Mouse (Mus musculus) small intestine, adult 10 weeks (tissue): ENCODE results near the gene Mrpl10. TPM values are rescaled to one million over a fixed set of nuclear protein-coding genes. Genes with fewer than 3 reads are reported as not detected.

Experiments
- polyA plus RNA-seq: library from polyadenylated mRNA; stranded (reverse); fragments of 350-450 nt; fragmentation: Illumina TruSeq; extraction: RNeasy Lipid Tissue Mini Kit (QIAGEN cat#74804); gene quantifications from one replicate; pipeline ENCODE4 v1.2.3, GENCODE M21; 2014; ENCODE audit warnings: low replicate concordance

The Mrpl10 gene
- 5.5 TPM for polyA plus RNA-seq

GRCm38 (mm10) chr11:97041022-97041899 is at the start of gene Mrpl10, which contains the start of gene Lrrc46:
Mrpl10 (plus strand) TSS chr11:97041560.
Lrrc46 (minus strand) TSS chr11:97041407.

GRCm38 (mm10) chr11:97013121-97013670 is 28.2 kb upstream of the Mrpl10 start, which contains the start of gene Sp6:
Sp6 (plus strand) TSS chr11:97013394.

DNA sequence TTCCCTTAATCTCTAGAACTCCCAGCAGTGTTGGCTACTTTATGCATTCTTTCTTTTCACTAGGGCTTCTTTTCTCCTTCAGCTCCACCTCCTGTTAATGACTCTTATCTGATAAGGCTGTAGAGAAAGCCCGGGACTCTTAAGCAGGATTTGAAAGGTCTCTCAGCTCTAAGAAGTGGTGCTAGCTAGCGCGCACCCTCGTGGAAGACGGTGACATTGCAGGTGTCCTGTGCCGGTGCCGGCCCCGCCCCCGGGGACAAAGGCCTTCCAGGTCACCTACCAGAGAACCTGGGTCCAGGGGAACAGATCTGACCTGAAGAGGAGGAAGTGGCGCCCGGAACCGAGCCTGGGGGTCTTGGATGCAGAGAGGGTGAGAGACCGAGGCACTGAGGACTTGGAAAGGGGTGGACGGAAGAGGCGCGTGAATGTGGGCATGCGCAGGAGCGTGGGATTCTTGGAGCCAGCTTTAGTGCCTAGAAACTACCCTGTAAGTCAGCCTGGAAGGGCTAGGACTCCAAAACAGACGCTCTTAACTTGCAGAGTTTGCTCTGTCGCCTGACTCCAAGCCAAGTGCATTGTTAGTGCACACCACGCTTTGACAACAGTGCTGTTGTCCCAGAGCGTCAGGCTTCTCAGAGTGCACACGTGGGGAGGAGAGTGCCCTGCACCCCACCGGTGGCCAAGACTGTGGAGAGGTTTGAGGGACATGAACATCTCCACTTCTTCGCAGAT is 11.5 kb upstream of the Mrpl10 start, which contains the start of gene Scrn2:
Gene Scrn2 (plus strand): TSS at position 253 of the 732 bp plus-strand sequence.

GRCm38 (mm10) chr11:97050216-97050943 is 9.0 kb downstream of the Mrpl10 start, which contains the start of gene Osbpl7:
Osbpl7 (plus strand) TSS chr11:97050628.

Other genes with a start within 250 kb of the Mrpl10 start
- 9.8 TPM for gene Nfe2l1, start 211.6 kb upstream of the Mrpl10 start, polyA plus RNA-seq
- gene Copz2, start 191.7 kb upstream of the Mrpl10 start, polyA plus RNA-seq, result 0.63 TPM
- 13.2 TPM for gene Cdk5rap3, start 125.1 kb upstream of the Mrpl10 start, polyA plus RNA-seq
- 20.3 TPM for gene Prr15l, start 113.5 kb upstream of the Mrpl10 start, polyA plus RNA-seq
- gene Pnpo, start 97.6 kb upstream of the Mrpl10 start, polyA plus RNA-seq, result 9.4 TPM
- 3.3 TPM for gene Sp2, start 58.6 kb upstream of the Mrpl10 start, polyA plus RNA-seq
- gene Sp6, start 28.2 kb upstream of the Mrpl10 start, polyA plus RNA-seq, result 0.19 TPM
- gene Scrn2, start 11.6 kb upstream of the Mrpl10 start, polyA plus RNA-seq, result not detected
- not detected for gene Lrrc46, start 153 bp upstream of the Mrpl10 start, polyA plus RNA-seq
- 0.33 TPM for gene Osbpl7, start 9.1 kb downstream of the Mrpl10 start, polyA plus RNA-seq
- gene Tbx21, start 73.8 kb downstream of the Mrpl10 start, polyA plus RNA-seq, result not detected
- not detected for gene Tbkbp1, start 109.9 kb downstream of the Mrpl10 start, polyA plus RNA-seq
- 82.0 TPM for gene Kpnb1, start 146.3 kb downstream of the Mrpl10 start, polyA plus RNA-seq
- gene Npepps, start 239.1 kb downstream of the Mrpl10 start, polyA plus RNA-seq, result 143 TPM